Mouse (Mus musculus): ENCODE data around the gene Hace1.

- TF ChIP-seq GATA1 (IDR thresholded peaks at IDR 0.05; ENCODE audit: low read length) (no peak), TAL1 (IDR thresholded peaks at IDR 0.05; ENCODE audit: low read length) (no peak)
Observed at GRCm38 (mm10) chr10:45695522-45695921, 117.9 kb downstream of the Hace1 start.

Measured in erythroblast, embryonic 14.5 days (primary cell).